In the genomic region with DNA sequence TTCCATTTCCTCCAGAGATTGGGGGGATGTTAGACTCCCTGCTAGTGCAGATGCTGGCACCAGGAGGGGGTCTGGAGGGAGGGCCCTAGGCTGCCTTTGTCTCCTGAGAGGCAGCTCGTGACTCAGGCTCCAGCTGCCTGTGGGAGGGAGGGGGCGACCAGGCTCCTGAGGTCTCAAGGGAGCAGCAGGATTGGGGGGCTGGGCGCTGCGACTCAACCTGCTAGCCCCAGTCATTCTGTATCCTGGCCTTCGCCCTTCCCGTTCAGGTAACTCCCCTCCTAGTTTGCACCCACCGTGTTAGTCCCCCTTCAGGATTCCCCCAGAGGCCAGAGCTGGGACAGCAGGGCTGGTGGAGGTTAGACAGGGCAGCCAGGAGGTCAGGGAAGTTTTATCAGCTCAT, we compare ENCODE assay signal across 14 mouse cellular contexts. TPM values are rescaled to one million over a fixed set of nuclear protein-coding genes. Genes with fewer than 3 reads are reported as not detected.
DNase-seq lines count a peak whose midpoint lies in the region; ATAC-seq and TF ChIP-seq lines count a peak whose summit lies in the region.
"Had no signal": no experiment of that assay in that cellular context is flagged by ENCODE, and none has a peak within 500 bp of the region (broad histone marks: within the 10 kb centered on the region; RNA-seq: fewer than 3 reads in every experiment).

No protein-coding gene starts in this region.

- H3K4me2 ChIP-seq in forebrain, postnatal 0 days (ENCODE audit: low read depth) = no peak overlapping the region
- H3K4me2 ChIP-seq: heart, embryonic 15.5 days; hindbrain, embryonic 15.5 days had no signal

- H3K9ac ChIP-seq in liver, adult 2 months (ENCODE audit: low read depth, low read length) = no peak overlapping the region
- H3K9ac ChIP-seq in forebrain, postnatal 0 days = no peak overlapping the region
- H3K9ac ChIP-seq: heart, embryonic 15.5 days; hindbrain, embryonic 15.5 days had no signal

- peaks cover 26% of the 10 kb centered on the region for H3K27me3 ChIP-seq in liver, adult 2 months (ENCODE audit: control insufficient read depth, insufficient read depth, low read length)
- H3K27me3 ChIP-seq in E14TG2a.4 (ENCODE audit: insufficient read depth, low read length) = peaks cover 59% of the 10 kb centered on the region
- H3K27me3 ChIP-seq in forebrain, postnatal 0 days (ENCODE audit: insufficient read depth, low read length) = peaks cover 18% of the 10 kb centered on the region

- H3K27ac ChIP-seq in liver, adult 2 months (replicated peaks; ENCODE audit: insufficient read depth, low read depth, low read length) = no peak overlapping the region
- H3K27ac ChIP-seq in forebrain, postnatal 0 days (ENCODE audit: low read depth, low read length) = no peak overlapping the region
- H3K27ac ChIP-seq: heart, embryonic 15.5 days; hindbrain, embryonic 15.5 days had no signal

- ATAC-seq in forebrain, postnatal 0 days = peak; percentile 30; the same call in 1 of the 2 replicates

- TF ChIP-seq POLR2A in liver, adult 2 months (IDR thresholded peaks at IDR 0.05; ENCODE audit: extremely low read depth, insufficient read depth, low read length) = no peak

- TF ChIP-seq CTCF in liver, adult 2 months (IDR thresholded peaks at IDR 0.05; ENCODE audit: low read depth, low read length) = 0 out of 2 replicates have a peak, but pooled peaks have one; percentile 5
- TF ChIP-seq CTCF in E14TG2a.4 (conservative IDR thresholded peaks at IDR 0.05; ENCODE audit: low read length) = no peak
- TF ChIP-seq CTCF in forebrain, postnatal 0 days (IDR thresholded peaks at IDR 0.05; ENCODE audit: low read depth) = peak; percentile 34

- no peak for DNase-seq in liver, adult 2 months (ENCODE audit: extremely low read depth, low read depth, low spot score)
- DNase-seq in liver (no peak), ZHBTc4 (ENCODE audit: low read depth, low spot score) (peak; percentile 64)
- DNase-seq in forebrain, postnatal 0 days = no peak
- DNase-seq in testis, postnatal 10 days (ENCODE audit: low spot score) = no peak
- DNase-seq in ovary, postnatal 14 days (ENCODE audit: low spot score) = no peak
- DNase-seq: adrenal gland, postnatal 36 days; heart, adult 11 months; kidney, adult 8-10 months; thymus, postnatal 14 days had no signal

- 48% methylated on average over 7 of the region's 7 CpGs for whole genome bisulfite sequencing in liver, adult 2 months
- 22% methylated on average over 7 of the region's 7 CpGs for WGBS in forebrain, postnatal 0 days

- no peaks in the 10 kb centered on the region for H3K79me2 ChIP-seq in liver, adult 2 months (ENCODE audit: control insufficient read depth, insufficient read depth, low read length)

- no peak overlapping the region for H3K4me3 ChIP-seq in liver, adult 2 months (ENCODE audit: insufficient read depth, low read depth, low read length)
- H3K4me3 ChIP-seq in E14TG2a.4 (replicated peaks; ENCODE audit: low read length) = peak overlapping the region; percentile 59
- H3K4me3 ChIP-seq in forebrain, postnatal 0 days (ENCODE audit: low read depth, low read length) = no peak overlapping the region
- H3K4me3 ChIP-seq: heart, embryonic 15.5 days; hindbrain, embryonic 15.5 days had no signal

- no peaks in the 10 kb centered on the region for H3K36me3 ChIP-seq in liver, adult 2 months (ENCODE audit: control insufficient read depth, insufficient read depth, low read length)
- H3K36me3 ChIP-seq in E14TG2a.4 (ENCODE audit: insufficient read depth, low read length) = no peaks in the 10 kb centered on the region
- no peaks in the 10 kb centered on the region for H3K36me3 ChIP-seq in forebrain, postnatal 0 days (ENCODE audit: insufficient read depth)
- H3K36me3 ChIP-seq: heart, embryonic 15.5 days; hindbrain, embryonic 15.5 days had no signal

- H3K9me3 ChIP-seq in E14TG2a.4 (ENCODE audit: low read length) = no peaks in the 10 kb centered on the region
- H3K9me3 ChIP-seq in forebrain, postnatal 0 days (ENCODE audit: low read length) = no peaks in the 10 kb centered on the region
- H3K9me3 ChIP-seq: heart, embryonic 15.5 days; hindbrain, embryonic 15.5 days had no signal

- H3K4me1 ChIP-seq in liver, adult 2 months (ENCODE audit: control insufficient read depth, insufficient read depth, low read length) = no peaks in the 10 kb centered on the region
- peaks cover 82% of the 10 kb centered on the region for H3K4me1 ChIP-seq in E14TG2a.4 (replicated peaks; ENCODE audit: low read depth, low read length)
- H3K4me1 ChIP-seq in forebrain, postnatal 0 days (ENCODE audit: insufficient read depth) = no peaks in the 10 kb centered on the region; the same call in 1 of the 2 replicates

RNA-seq across cellular contexts. Expression of gene Shisa8, which starts 4.4 kb away (rescaled TPM):
- 0.09 and 0.47 TPM in 2 replicates for total RNA-seq in liver, adult 2 months (2014; rRNA removed)
- polyA plus RNA-seq in liver, adult 2 months (2012; rRNA removed) = 0.07 and 0.77 TPM in 2 replicates
- 4.7 and 6.3 TPM in 2 replicates for total RNA-seq in forebrain, postnatal 0 days (2014; rRNA removed)
- polyA plus RNA-seq in forebrain, postnatal 0 days (2015; fragmentation: Nextera tagmentation; extraction: Ambion mirVana) = 1.8 and 2.7 TPM in 2 replicates

RNA-seq across cellular contexts. Expression of gene Tnfrsf13c, which starts 7.1 kb away (rescaled TPM):
- 0.28 and 0.54 TPM in 2 replicates for total RNA-seq in liver, adult 2 months (2014; rRNA removed)
- 0.17 and 0.34 TPM in 2 replicates for polyA plus RNA-seq in liver, adult 2 months (2012; rRNA removed)
- 0.24 and 0.62 TPM in 2 replicates for total RNA-seq in forebrain, postnatal 0 days (2014; rRNA removed)
- polyA plus RNA-seq in forebrain, postnatal 0 days (2015; fragmentation: Nextera tagmentation; extraction: Ambion mirVana) = 0.44 and 0.47 TPM in 2 replicates
- polyA plus RNA-seq: heart, embryonic 15.5 days had no signal

RNA-seq across cellular contexts. Expression of gene Cenpm, which starts 27.5 kb away (rescaled TPM):
- total RNA-seq in liver, adult 2 months (2014; rRNA removed) = 3.0 and 3.7 TPM in 2 replicates
- 11.5 and 17.4 TPM in 2 replicates for polyA plus RNA-seq in liver, adult 2 months (2012; rRNA removed)
- total RNA-seq in forebrain, postnatal 0 days (2014; rRNA removed) = 8.9 and 10.0 TPM in 2 replicates
- 16.5 and 18.7 TPM in 2 replicates for polyA plus RNA-seq in forebrain, postnatal 0 days (2015; fragmentation: Nextera tagmentation; extraction: Ambion mirVana)

RNA-seq across cellular contexts. Expression of gene 1500009C09Rik, which starts 35.2 kb away (rescaled TPM):
- 0.18 TPM in 1 of 2 replicates, not detected in the other for total RNA-seq in liver, adult 2 months (2014; rRNA removed)
- polyA plus RNA-seq in liver, adult 2 months (2012; rRNA removed) = not detected in 2 replicates
- total RNA-seq in forebrain, postnatal 0 days (2014; rRNA removed) = 119 and 139 TPM in 2 replicates
- 12.5 and 15.6 TPM in 2 replicates for polyA plus RNA-seq in forebrain, postnatal 0 days (2015; fragmentation: Nextera tagmentation; extraction: Ambion mirVana)
- polyA plus RNA-seq: heart, embryonic 15.5 days; liver, embryonic 16.5 days had no signal

RNA-seq across cellular contexts. Expression of gene Sept3, which starts 57.7 kb away (rescaled TPM):
- 0.09 and 0.13 TPM in 2 replicates for total RNA-seq in liver, adult 2 months (2014; rRNA removed)
- polyA plus RNA-seq in liver, adult 2 months (2012; rRNA removed) = 0.04 and 0.16 TPM in 2 replicates
- total RNA-seq in forebrain, postnatal 0 days (2014; rRNA removed) = 550 and 602 TPM in 2 replicates
- 400 and 449 TPM in 2 replicates for polyA plus RNA-seq in forebrain, postnatal 0 days (2015; fragmentation: Nextera tagmentation; extraction: Ambion mirVana)
